Mouse (Mus musculus) neural tube, embryonic 14.5 days (tissue): ENCODE measurements around the gene Cpox. TPM values are rescaled to one million over a fixed set of nuclear protein-coding genes. Genes with fewer than 3 reads are reported as not detected.

Source experiments
- ATAC-seq: fragments of 200-750 bp; cut with Nextera tagmentation; 2 replicates; pipeline ENCODE4 v1.8.0; 2017; ENCODE audit warnings: low read depth, mild to moderate bottlenecking, moderate TSS enrichment, moderate library complexity
- H3K27ac ChIP-seq: fragments of 300-500 bp; sonication (generic); 2 replicates; pipeline ENCODE4 v1.5.1; 2014; ENCODE audit warnings: low read depth, mild to moderate bottlenecking, control low read depth, low read length, moderate library complexity, mixed read lengths
- H3K27me3 ChIP-seq: fragments of 300-500 bp; sonication (generic); 2 replicates; pipeline ENCODE4 v1.6.1; 2014; ENCODE audit warnings: low read length; ENCODE audit not compliant: control insufficient read depth, insufficient read depth
- H3K36me3 ChIP-seq: fragments of 300-500 bp; sonication (generic); 2 replicates; pipeline ENCODE4 v1.6.1; 2014; ENCODE audit warnings: low read length, mixed read lengths; ENCODE audit not compliant: control insufficient read depth, insufficient read depth
- H3K4me1 ChIP-seq: fragments of 300-500 bp; sonication (generic); 2 replicates; pipeline ENCODE4 v1.6.1; 2014; ENCODE audit warnings: low read length; ENCODE audit not compliant: control insufficient read depth, insufficient read depth
- H3K4me2 ChIP-seq: fragments of 300-500 bp; sonication (generic); 2 replicates; pipeline ENCODE4 v1.6.1; 2014; ENCODE audit warnings: mild to moderate bottlenecking, low read depth, low read length, control low read depth
- H3K4me3 ChIP-seq: fragments of 300-500 bp; sonication (generic); 2 replicates; pipeline ENCODE4 v1.5.1; 2014; ENCODE audit warnings: low read depth, low read length, control low read depth, mixed read lengths
- H3K9ac ChIP-seq: fragments of 300-500 bp; sonication (generic); replicated peaks from 2 replicates; pipeline ENCODE4 v1.6.1; 2014; ENCODE audit warnings: low read depth, mild to moderate bottlenecking, control low read depth, low read length, mixed read lengths
- H3K9me3 ChIP-seq: fragments of 300-500 bp; sonication (generic); 2 replicates; pipeline ENCODE4 v1.6.1; 2016; ENCODE audit warnings: low read length; ENCODE audit not compliant: control insufficient read depth
- WGBS: fragments of 180-500 bp; shearing (Covaris S2); extraction: QIAGEN DNeasy Blood & Tissue Kit; methylation state at CpG from one replicate; pipeline ENCODE4 v1.1.7; 2014; 5-methylcytosine and 5-hydroxymethylcytosine counted together
- polyA plus RNA-seq: library from polyadenylated mRNA; unstranded; fragments of >200 nt; fragmentation: Nextera tagmentation; extraction: Ambion mirVana; gene quantifications from 2 replicates; pipeline ENCODE4 v1.2.1, GENCODE M21; 2014

Cpox gene
- polyA plus RNA-seq, 1 experiment from 2014 or later: 16.5 TPM

DNA sequence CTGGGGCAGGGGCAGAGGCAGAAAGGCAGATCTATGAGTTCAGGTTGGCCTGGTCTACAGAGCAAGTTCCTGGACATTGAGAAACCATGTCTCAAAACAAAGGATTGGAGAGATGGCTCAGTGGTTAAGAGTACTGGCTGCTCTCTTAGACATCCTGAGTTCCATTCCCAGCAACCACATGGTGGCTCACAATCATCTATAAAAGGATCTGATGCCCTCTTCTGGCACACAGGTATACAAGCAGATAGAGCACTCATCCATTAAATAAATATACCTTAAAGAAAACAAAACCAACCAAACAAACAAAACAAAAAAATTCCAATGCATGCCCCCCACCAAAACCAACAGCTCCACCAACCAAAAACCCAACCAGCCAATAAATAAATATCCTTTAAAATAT lies 14.4 kb downstream of the Cpox start:
- Histone ChIP-seq H3K9me3 (no peaks in the 10 kb centered on the region), H3K27ac (no peak overlapping the region), H3K27me3 (no peaks in the 10 kb centered on the region), H3K4me3 (no peak overlapping the region), H3K4me1 (no peaks in the 10 kb centered on the region), H3K9ac (no peak overlapping the region), H3K4me2 (no peak overlapping the region), H3K36me3 (no peaks in the 10 kb centered on the region)
- ATAC-seq: no peak

DNA sequence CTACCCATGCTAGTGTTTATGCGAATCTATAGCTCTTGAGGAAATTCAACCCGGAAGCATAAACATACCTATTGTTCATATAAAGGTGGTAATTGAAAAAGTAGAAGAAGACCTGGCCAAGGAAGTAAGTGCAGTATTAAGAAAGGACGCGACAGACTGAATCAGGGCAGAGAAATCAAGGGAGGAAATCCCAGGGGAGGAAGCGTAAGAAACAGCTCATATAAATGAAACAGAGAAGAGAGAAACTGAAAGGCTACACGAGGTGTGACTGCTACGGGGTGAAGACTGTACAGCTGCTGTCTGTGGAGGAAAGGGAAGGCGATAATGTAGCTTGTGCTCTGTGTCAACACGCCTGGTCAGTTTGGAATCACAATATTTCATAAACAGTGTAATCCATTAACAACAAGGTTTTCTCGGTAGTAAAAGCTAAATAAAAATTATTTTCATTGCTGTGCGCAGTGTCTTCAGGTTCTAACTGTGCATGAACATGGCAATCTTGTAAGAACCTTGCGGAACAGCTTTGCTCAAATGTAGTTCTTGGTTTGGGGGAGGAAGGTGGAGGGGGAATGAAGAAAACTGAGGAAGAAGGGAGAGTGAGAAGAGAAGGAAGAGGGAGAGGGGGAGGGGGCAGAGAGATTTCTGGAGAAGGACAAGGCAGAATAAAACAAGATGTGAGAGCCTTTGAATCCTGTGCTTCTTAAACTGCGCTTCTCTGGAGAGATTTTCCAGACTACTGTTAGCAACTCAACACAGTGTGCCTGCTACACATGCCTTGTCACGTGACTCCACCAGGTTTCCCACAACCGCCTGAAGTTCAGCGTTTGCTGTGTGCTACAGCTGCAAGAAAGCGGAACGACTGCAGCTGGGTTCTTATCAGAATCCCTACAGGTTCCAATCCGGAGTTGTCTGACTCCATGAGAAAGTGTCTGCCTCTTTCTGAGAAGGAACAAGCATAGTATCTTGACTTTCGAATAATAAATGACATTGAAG lies 15.8 kb downstream of the Cpox start:
- no peak overlapping the region for H3K4me2 ChIP-seq
- H3K9ac ChIP-seq: no peak overlapping the region
- H3K9me3 ChIP-seq: no peaks in the 10 kb centered on the region
- WGBS: 84% methylated on average over 20 of the region's 20 CpGs
- H3K27ac ChIP-seq: no peak overlapping the region
- no peak for ATAC-seq
- H3K27me3 ChIP-seq: no peaks in the 10 kb centered on the region
- H3K4me1 ChIP-seq: no peaks in the 10 kb centered on the region
- no peaks in the 10 kb centered on the region for H3K36me3 ChIP-seq
- no peak overlapping the region for H3K4me3 ChIP-seq

DNA sequence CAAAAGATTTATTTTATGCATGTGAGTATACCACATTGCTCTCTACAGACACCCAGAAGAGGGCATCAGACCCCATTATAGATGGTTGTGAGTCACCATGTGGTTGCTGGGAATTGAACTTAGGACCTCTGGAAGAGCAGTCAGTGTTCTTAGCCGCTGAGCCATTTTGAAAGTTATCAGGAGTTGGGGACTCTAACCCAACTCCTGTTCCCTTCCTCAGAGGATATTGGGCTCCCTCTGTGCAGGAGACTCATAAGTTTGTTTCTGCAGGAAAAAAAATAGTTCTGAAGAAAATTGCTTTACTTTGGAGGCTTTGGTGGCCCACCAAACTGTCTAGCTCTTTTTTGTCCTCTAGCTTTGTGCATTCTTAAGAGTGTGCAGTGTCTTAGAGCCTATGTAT lies 18.4 kb downstream of the Cpox start:
- no peak for ATAC-seq
- H3K4me1 ChIP-seq: no peaks in the 10 kb centered on the region

DNA sequence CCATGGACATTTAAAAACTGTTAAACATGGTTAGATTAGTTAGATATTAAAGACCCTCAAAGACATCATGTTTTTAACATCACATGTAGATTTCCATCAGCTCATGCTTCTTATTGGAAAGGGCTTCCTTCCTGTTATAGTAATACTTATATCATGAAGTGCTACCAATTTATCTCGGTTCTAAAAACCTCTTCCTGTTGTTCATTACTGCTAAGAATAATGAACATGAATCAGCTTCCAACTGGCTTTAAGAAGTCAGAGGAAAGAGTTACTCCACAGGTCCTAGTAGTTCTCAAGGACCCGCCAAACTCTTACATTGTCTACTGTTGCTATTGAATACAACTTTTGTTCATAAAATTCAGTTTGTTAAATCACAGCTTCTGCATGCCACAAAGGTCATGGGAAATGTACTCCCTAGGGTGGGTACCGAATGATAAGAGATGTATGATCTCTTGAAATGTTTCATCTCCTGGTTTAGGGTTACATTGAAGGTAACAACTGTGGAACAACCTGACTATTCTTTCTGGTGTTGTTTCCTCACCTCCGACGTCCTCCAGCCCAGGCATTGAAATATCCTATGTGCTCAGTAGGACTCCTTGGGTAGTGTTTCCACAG lies 19.6 kb downstream of the Cpox start:
- Histone ChIP-seq H3K9me3 (no peaks in the 10 kb centered on the region), H3K4me2 (no peak overlapping the region), H3K4me3 (no peak overlapping the region), H3K36me3 (no peaks in the 10 kb centered on the region), H3K27ac (no peak overlapping the region), H3K27me3 (no peaks in the 10 kb centered on the region), H3K9ac (no peak overlapping the region), H3K4me1 (no peaks in the 10 kb centered on the region)
- 89% methylated on average over 5 of the region's 5 CpGs for WGBS
- no peak for ATAC-seq

More for the DNA sequence above, 18.4 kb downstream of the Cpox start:
- Histone ChIP-seq H3K4me3 (no peak overlapping the region), H3K9me3 (no peaks in the 10 kb centered on the region), H3K9ac (no peak overlapping the region), H3K4me2 (no peak overlapping the region), H3K36me3 (no peaks in the 10 kb centered on the region), H3K27me3 (no peaks in the 10 kb centered on the region), H3K27ac (no peak overlapping the region)
- whole genome bisulfite sequencing: 95% methylated on average over 1 of the region's 1 CpGs

DNA sequence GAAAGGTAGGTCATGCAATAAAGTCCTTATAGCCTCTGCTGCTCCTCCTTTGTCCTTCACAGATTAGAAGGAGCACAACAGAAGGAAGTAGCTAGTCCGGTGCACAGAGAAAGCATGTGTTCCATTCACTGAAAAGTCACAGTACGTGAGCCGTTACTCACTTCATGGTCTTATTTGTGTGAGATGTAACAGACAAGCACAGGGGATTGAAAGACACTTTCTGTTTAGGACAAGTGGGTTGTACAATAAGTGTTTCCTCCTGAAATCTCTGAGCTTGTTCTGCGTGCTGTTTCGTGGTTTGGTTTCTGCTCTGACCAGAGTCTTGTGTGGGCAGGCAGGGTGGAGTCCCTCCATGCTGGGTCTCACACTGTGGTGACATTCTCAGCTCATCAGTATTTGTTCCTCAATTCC lies 20.2 kb downstream of the Cpox start:
- Histone ChIP-seq H3K27ac (no peak overlapping the region), H3K4me1 (no peaks in the 10 kb centered on the region), H3K9me3 (no peaks in the 10 kb centered on the region), H3K36me3 (no peaks in the 10 kb centered on the region), H3K9ac (no peak overlapping the region), H3K4me3 (no peak overlapping the region), H3K4me2 (no peak overlapping the region), H3K27me3 (no peaks in the 10 kb centered on the region)
- ATAC-seq: no peak
- 86% methylated on average over 5 of the region's 5 CpGs for WGBS

DNA sequence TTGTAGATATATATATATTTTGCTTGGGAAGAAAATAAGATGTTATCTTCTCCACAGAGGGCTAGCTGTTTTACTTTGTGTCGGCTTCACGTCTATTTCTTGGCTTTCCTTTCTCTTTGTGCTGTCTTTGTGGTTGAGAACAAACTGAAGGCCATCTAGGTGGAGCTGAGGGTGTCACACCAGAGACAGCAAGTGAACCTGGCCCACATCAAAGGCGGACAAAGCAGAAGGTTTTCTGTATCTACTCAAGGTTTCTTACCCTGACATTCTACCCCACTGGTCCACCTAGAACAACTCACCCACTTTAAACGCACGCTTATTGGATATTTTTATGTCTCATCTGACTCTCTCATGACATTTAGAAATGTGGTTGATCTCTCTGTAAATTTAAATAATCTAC lies 24.0 kb downstream of the Cpox start:
- 95% methylated on average over 5 of the region's 5 CpGs for WGBS
- Histone ChIP-seq H3K9me3 (no peaks in the 10 kb centered on the region), H3K4me3 (no peak overlapping the region), H3K27ac (no peak overlapping the region), H3K4me1 (no peaks in the 10 kb centered on the region), H3K27me3 (no peaks in the 10 kb centered on the region), H3K4me2 (no peak overlapping the region), H3K36me3 (no peaks in the 10 kb centered on the region), H3K9ac (no peak overlapping the region)
- ATAC-seq: no peak

DNA sequence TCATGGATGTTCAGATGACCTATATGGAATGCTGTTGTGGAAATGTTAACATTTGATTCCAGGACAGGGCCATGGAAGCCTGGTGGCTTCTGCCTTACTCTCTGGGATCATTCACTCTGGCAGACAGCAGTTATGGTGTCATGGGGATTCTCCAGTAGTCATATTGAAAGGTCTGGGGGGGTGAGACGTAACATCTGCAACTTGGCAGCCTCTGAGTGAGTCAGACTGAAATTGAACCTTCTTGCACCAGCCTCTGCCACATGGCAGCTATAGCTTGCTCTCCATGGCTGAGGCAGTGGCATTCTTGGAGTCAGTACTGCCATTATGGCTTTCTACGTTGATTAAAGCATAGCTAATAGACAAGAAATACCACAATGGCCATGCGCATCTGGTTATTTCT lies 26.7 kb downstream of the Cpox start:
- 88% methylated on average over 3 of the region's 3 CpGs for WGBS
- no peak for ATAC-seq
- Histone ChIP-seq H3K27ac (no peak overlapping the region), H3K9me3 (no peaks in the 10 kb centered on the region), H3K4me3 (no peak overlapping the region), H3K4me2 (no peak overlapping the region), H3K9ac (no peak overlapping the region), H3K27me3 (no peaks in the 10 kb centered on the region), H3K36me3 (no peaks in the 10 kb centered on the region), H3K4me1 (no peaks in the 10 kb centered on the region)

DNA sequence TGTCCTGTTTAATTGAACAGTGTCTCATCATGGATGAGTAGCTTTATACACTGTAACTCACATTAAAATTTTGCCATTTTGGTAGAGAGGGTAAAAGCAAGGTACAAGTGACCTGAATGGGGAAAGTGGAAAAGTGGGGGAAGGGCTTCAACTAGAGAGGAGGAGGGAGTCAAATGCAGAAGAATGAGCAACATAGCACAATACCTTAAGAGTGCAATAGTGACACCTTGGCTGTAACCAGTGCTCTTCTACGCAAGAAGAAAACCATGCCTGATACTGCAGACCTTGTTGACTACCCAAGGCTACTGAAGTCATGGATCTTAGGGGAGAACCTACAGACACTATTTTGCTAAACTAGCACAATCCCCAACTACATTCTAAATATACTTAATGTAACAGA lies 27.2 kb downstream of the Cpox start:
- WGBS: 100% methylated on average over 1 of the region's 1 CpGs
- ATAC-seq: no peak
- no peak overlapping the region for H3K4me2 ChIP-seq

DNA sequence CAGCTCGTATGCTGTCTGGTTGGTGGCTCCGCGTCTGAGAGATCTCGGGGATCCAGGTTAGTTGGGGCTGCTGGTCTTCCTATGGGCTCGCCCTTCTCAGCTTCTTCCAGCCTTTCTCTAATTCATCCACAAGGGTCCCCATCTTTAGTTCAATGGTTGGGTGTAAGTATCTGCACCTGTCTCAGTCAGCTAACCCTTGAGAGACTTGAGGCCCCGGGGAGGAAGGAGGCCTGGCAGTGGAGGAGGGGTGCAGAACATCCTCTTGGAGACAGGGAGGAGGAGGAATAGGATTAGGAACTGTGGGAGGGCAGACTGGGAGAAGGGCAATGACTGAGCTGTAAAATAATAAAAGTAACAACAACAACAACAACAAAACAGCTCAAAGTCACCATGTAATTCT lies 30.1 kb downstream of the Cpox start:
- 66% methylated on average over 6 of the region's 6 CpGs for WGBS
- no peak overlapping the region for H3K4me3 ChIP-seq
- H3K9ac ChIP-seq: no peak overlapping the region
- ATAC-seq: no peak
- no peaks in the 10 kb centered on the region for H3K9me3 ChIP-seq
- H3K4me2 ChIP-seq: no peak overlapping the region
- H3K27me3 ChIP-seq: no peaks in the 10 kb centered on the region
- no peaks in the 10 kb centered on the region for H3K36me3 ChIP-seq
- no peak overlapping the region for H3K27ac ChIP-seq
- H3K4me1 ChIP-seq: no peaks in the 10 kb centered on the region

More for the DNA sequence above, 27.2 kb downstream of the Cpox start:
- no peak overlapping the region for H3K4me3 ChIP-seq
- H3K36me3 ChIP-seq: no peaks in the 10 kb centered on the region
- H3K9ac ChIP-seq: no peak overlapping the region
- no peaks in the 10 kb centered on the region for H3K4me1 ChIP-seq
- H3K27ac ChIP-seq: no peak overlapping the region
- H3K9me3 ChIP-seq: no peaks in the 10 kb centered on the region
- H3K27me3 ChIP-seq: no peaks in the 10 kb centered on the region
